Mouse (Mus musculus) frontal cortex, postnatal 10 days (tissue): ENCODE measurements around the gene Zfp599.

Source experiments
- DNase-seq, 2 experiments: peaks; one replicate each; pipeline ENCODE4 v3.0.0; 2022; ENCODE audit warnings: low spot score in 2 of 2, mixed read lengths in 1 of 2

Gene Zfp599

DNA sequence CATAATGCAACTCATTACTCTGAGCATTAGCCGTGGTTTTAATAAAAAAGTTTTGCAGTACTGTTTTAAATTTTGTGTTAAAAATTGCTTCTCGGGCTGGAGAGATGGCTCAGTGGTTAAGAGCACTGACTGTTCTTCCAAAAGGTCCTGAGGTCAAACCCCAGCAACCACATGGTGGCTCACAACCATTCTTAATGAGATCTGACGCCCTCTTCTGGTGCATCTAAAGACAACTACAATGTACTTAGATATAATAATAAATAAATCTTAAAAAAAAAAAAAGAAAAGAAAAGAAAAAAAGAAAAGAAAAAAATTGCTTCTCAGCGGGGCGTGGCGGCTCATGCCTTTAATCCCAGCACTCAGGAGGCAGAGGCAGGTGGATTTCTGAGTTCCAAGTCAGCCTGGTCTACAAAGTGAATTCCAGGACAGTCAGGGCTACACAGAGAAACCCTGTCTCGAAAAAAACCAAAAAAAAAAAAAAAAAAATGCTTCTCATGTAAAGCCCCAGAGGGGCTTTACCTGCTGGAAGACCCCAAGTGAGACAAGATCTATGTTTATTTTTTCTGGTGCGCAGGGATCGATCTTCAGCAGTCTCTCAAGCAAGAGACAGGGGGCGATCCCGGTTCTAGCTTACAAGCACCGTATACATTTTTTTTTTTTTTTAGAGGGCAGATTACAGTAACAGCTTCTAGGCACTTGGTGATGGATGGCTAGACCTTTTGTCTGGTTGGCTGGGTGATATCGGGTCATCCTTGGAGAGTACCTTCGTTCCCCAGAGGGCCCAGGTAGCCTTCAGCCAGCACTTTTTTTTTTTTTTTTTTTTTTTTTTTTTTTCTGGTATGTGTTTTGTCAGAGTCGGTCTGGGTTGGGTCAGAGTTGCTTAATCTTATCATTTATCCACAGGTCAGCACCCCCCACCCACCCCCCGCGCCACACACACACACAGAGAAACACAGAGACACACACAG, 34.9 kb downstream of the Zfp599 start:
- peak in 1 of 2 experiments; percentile 12 for DNase-seq

DNA sequence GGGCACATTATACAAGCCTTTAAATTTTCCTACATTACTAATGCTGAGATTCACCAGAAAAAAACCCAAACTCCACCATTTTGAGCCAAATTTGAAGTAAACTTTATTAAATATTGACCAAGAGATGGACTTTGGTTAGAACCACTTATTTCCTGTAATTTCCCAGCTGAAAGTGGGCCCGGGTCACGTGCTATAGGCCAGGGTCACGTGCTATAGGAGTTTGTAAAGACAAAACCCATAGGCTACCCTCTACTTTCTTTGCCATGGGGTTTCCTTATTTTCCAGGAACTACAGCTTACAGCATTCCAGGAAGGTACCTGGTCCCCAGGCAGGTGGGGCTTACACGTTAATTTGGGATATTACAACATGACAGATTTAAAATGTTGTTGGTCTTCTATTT, 35.6 kb downstream of the Zfp599 start:
- no peak for DNase-seq

DNA sequence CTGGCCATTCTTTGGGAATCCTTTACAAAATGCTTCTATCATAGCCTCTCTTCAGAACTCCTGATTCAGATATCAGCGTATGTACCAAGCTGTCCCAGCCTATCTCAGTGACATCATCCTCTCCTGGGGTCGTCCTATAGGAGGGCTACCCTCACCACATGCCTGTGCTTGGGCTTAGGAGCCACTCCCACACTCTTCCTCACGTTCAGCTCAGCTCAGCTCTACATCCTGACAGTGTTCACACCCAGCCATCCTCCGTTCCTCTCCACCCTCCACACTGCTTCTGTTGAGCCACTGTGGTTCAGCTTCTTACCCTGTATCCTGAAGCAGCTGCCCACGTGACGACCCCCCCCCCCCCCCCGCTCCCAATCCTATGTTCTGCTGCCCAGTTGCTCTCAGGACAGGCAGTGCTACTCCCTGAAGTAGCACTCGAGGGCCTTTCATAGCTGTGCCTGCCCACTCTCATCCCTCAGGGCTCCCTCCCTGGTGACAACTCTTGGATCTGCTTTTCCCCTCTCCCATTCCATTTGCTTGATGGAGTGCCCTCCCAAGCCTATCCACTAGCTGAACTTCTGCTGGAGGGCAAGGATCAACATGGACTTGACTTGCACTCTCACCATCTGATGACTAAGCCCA, 41.7 kb downstream of the Zfp599 start:
- no peak for DNase-seq

DNA sequence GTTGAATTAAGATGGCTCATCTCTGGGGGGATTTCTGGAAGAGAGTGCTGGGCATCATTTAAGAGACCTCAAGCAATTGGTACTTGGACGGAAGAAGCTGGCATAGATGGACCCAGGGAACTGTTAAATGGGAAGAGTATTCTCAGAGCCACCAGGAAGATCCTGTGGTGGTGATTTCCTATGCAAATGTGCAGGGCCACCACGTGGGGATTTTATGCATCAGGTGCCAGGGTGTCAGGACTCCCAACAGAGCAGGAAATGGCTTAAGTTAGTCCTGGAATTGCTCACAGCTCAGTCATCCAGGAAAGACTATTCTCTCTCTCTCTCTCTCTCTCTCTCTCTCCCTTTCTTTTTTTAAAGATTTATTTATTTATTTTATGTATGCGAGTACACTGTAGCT, 43.0 kb downstream of the Zfp599 start:
- no peak for DNase-seq

DNA sequence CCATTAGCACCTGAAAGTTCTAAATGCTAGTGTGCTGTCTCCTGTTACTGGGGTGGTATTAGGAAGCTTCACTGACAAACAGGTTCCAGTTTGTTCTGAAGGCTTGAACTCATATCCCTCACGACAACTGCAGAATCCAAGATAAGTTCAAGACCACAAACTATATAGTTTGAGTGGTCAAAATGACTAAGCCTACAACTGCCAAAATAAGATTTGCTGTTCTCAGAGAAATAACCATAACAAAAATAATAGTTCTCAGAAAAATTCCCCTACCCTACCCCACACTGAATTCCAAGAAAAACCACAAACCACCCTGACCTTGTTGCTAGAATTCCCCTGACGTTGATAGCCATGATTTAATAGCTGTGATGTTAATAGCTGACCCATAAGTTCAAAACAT, 45.1 kb downstream of the Zfp599 start:
- no peak for DNase-seq

DNA sequence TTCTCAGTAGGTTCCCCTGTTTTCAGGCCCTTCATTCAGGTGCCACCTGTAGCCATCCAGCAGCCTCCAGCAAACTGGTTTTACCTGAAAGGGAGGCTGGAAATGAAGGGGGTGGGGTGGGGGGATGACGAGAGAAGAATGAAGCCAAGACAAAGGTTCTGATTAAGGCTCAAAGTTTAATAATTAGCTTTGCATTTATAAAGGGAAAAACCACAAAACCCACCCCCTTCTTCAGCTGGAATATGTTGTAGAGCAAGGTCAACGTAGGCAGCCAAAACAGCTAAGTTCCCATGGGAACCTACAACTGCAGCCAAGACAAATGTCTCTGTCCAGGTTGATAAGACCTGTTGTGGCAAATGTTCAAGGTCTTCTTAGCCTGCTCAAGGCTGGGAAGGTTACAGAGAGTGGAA, 45.9 kb downstream of the Zfp599 start:
- no peak for DNase-seq
